Mouse (Mus musculus): Measurements from ENCODE around the gene Il4. TPM values are rescaled to one million over a fixed set of nuclear protein-coding genes. Genes with fewer than 3 reads are reported as not detected.

Il4 gene
- polyA plus RNA-seq (2014; fragmentation: Nextera tagmentation; extraction: Ambion mirVana) = 1.7 and 3.1 TPM in 2 replicates

- Histone ChIP-seq H3K27ac (ENCODE audit: low read depth, low read length) (no peak within 1 kb of the TSS), H3K36me3 (ENCODE audit: control insufficient read depth, insufficient read depth, low read length) (no peaks in the 10 kb centered on the region), H3K4me3 (ENCODE audit: low read depth, low read length) (no peak within 1 kb of the TSS), H3K4me2 (no peak within 1 kb of the TSS), H3K27me3 (ENCODE audit: control insufficient read depth, insufficient read depth, low read length) (no peaks in the 10 kb centered on the region), H3K9ac (ENCODE audit: low read length) (no peak within 1 kb of the TSS), H3K9me3 (ENCODE audit: control insufficient read depth, low read length) (no peaks in the 10 kb centered on the region), H3K4me1 (ENCODE audit: control insufficient read depth, insufficient read depth, low read length) (no peaks in the 10 kb centered on the region)
- ATAC-seq (ENCODE audit: low FRiP score) (no peak), DNase-seq (ENCODE audit: low spot score, missing footprints) (no peak)
- 89% methylated on average over 7 of the region's 7 CpGs for WGBS
Measured at GRCm38 (mm10) chr11:53618619-53619198, at the start of gene Il4. TSS of gene Il4 (minus strand) at chr11:53618669.

- 88% methylated on average over 5 of the region's 5 CpGs for WGBS
- H3K36me3 ChIP-seq (ENCODE audit: control insufficient read depth, insufficient read depth, low read length) = no peaks in the 10 kb centered on the region
Measured at GRCm38 (mm10) chr11:53664091-53664490, 45.6 kb upstream of the Il4 start.

DNA sequence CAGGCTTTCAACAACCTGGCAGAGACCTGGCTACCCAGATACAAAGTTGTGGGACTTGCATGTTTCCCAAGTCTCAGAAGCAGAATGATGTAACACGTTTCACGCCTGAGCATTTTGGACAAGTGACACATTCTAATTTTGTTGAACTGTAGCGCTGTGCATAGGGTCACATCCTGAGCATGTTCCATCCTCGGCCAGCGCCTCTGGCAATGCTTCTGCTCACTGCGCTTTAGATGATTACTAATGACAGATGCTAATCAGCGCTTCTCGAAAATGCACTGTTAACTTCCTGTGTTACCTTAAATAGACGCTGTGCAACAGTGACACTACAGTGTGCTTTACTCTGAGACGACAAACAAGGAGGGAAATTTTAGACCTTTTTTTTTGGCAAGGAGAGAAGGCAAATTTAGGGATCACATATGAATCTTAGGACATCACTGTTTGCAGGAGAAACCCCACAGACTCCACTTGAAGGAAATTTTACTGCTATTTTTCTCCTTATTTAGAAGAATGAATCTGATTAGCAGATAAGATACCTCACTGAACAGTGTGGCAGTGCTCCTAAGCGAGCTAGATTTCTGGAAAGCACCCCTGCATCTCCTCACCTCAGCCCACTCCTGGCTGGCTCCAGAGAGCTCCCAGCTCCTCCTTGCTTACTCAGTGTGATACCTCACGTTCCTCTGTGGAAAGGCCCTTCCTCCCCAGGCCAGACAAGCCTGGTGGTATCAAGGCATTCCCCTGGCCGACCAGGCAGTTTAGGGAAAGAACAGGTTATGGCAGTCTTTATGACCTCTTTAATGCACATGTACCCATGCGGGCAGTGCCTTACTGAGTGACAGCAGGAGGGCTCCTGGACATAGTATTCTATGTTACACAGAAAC, 44.6 kb upstream of the Il4 start:
- WGBS = 89% methylated on average over 14 of the region's 14 CpGs
- H3K27ac ChIP-seq (ENCODE audit: low read depth, low read length) = no peak overlapping the region
- no peaks in the 10 kb centered on the region for H3K4me1 ChIP-seq (ENCODE audit: control insufficient read depth, insufficient read depth, low read length)
- no peak for ATAC-seq (ENCODE audit: low FRiP score)
- no peak overlapping the region for H3K9ac ChIP-seq (ENCODE audit: low read length)
- H3K9me3 ChIP-seq (ENCODE audit: control insufficient read depth, low read length) = no peaks in the 10 kb centered on the region
- H3K4me3 ChIP-seq (ENCODE audit: low read depth, low read length) = no peak overlapping the region
- H3K36me3 ChIP-seq (ENCODE audit: control insufficient read depth, insufficient read depth, low read length) = no peaks in the 10 kb centered on the region
- no peaks in the 10 kb centered on the region for H3K27me3 ChIP-seq (ENCODE audit: control insufficient read depth, insufficient read depth, low read length)
- no peak for DNase-seq (ENCODE audit: low spot score, missing footprints)
- no peak overlapping the region for H3K4me2 ChIP-seq

More at GRCm38 (mm10) chr11:53664091-53664490, 45.6 kb upstream of the Il4 start:
- no peak overlapping the region for H3K27ac ChIP-seq (ENCODE audit: low read depth, low read length)
- H3K4me2 ChIP-seq = no peak overlapping the region
- no peak overlapping the region for H3K9ac ChIP-seq (ENCODE audit: low read length)
- no peaks in the 10 kb centered on the region for H3K4me1 ChIP-seq (ENCODE audit: control insufficient read depth, insufficient read depth, low read length)
- no peak overlapping the region for H3K4me3 ChIP-seq (ENCODE audit: low read depth, low read length)
- no peaks in the 10 kb centered on the region for H3K27me3 ChIP-seq (ENCODE audit: control insufficient read depth, insufficient read depth, low read length)
- ATAC-seq (ENCODE audit: low FRiP score) = no peak
- DNase-seq (ENCODE audit: low spot score, missing footprints) = no peak
- H3K9me3 ChIP-seq (ENCODE audit: control insufficient read depth, low read length) = no peaks in the 10 kb centered on the region

DNA sequence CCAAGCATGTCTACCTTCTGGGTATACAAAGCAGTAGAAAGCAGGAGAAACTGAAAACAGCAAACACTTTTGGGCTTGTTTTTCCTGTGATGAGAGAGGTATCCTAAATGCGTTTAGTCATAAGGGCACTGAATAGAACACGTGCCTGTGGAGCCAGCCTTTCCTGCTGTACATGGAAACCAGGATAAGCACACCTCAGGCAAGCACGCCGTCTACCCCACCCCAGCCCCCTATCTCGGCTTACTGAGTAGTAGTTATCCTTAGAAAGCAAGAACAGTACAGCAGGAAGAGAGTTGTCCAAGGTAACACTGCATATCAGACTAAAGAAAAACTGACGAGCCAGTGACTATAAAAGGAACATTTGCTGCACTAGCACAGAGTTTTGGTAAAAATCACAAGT, 39.4 kb upstream of the Il4 start:
- ATAC-seq (ENCODE audit: low FRiP score) = no peak
- no peak for DNase-seq (ENCODE audit: low spot score, missing footprints)
- Histone ChIP-seq H3K27me3 (ENCODE audit: control insufficient read depth, insufficient read depth, low read length) (no peaks in the 10 kb centered on the region), H3K9ac (ENCODE audit: low read length) (no peak overlapping the region), H3K36me3 (ENCODE audit: control insufficient read depth, insufficient read depth, low read length) (no peaks in the 10 kb centered on the region), H3K4me3 (ENCODE audit: low read depth, low read length) (no peak overlapping the region), H3K4me1 (ENCODE audit: control insufficient read depth, insufficient read depth, low read length) (no peaks in the 10 kb centered on the region), H3K27ac (ENCODE audit: low read depth, low read length) (no peak overlapping the region), H3K9me3 (ENCODE audit: control insufficient read depth, low read length) (no peaks in the 10 kb centered on the region), H3K4me2 (no peak overlapping the region)
- 92% methylated on average over 6 of the region's 6 CpGs for WGBS

DNA sequence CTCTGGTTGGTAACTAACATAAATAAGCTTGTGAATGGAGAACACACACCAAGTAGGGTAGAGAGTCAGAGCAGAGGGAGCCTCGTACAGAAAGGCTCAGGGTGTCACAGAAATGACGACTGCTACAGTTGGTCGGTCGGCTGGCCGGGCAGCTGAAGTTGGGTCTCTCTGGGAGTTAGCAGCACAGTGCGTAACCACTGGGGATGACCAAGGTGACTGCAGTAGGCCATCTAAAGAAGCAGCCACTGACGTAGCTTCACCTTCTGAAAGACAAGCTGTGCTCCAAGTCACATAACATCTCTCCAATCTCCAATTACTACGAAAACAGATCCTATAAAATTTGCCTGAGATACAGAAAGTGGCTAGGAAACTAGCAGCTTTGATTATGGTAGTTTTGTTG, 38.9 kb upstream of the Il4 start:
- no peak for DNase-seq (ENCODE audit: low spot score, missing footprints)
- Histone ChIP-seq H3K4me2 (no peak overlapping the region), H3K27me3 (ENCODE audit: control insufficient read depth, insufficient read depth, low read length) (no peaks in the 10 kb centered on the region), H3K9ac (ENCODE audit: low read length) (no peak overlapping the region), H3K9me3 (ENCODE audit: control insufficient read depth, low read length) (no peaks in the 10 kb centered on the region), H3K4me3 (ENCODE audit: low read depth, low read length) (no peak overlapping the region), H3K27ac (ENCODE audit: low read depth, low read length) (no peak overlapping the region), H3K4me1 (ENCODE audit: control insufficient read depth, insufficient read depth, low read length) (no peaks in the 10 kb centered on the region), H3K36me3 (ENCODE audit: control insufficient read depth, insufficient read depth, low read length) (no peaks in the 10 kb centered on the region)
- no peak for ATAC-seq (ENCODE audit: low FRiP score)
- 87% methylated on average over 8 of the region's 8 CpGs for WGBS

DNA sequence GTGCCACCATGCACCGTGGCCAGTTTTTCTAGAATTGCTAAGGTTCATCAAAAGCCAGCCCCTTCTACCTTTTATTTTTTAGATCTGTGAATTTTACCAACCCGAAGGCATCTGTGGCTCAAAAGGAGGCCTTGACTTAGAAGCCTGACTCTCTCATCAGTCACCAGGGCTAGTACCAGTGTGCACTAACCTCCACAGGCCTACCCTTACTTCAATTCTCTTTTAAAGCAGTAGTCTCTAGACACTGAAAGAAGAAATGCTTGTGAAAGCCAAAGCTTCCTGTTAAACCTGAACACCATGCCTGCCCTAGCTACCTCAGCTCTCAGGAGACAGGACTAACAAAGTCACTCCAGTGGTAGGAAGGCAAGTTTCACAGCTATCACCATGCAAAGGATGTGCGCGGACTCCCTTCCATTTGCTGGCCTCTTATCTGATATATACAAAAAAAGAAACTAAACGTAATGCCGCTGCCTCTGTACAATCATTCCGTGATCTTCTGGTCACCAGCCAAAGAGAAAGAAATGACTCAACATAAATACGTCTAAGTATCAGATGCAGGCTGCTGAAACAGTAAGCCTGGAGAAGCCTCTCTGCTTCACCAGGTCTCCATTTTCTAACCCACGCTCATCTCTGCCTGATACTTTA, 38.2 kb upstream of the Il4 start:
- Histone ChIP-seq H3K36me3 (ENCODE audit: control insufficient read depth, insufficient read depth, low read length) (no peaks in the 10 kb centered on the region), H3K4me1 (ENCODE audit: control insufficient read depth, insufficient read depth, low read length) (no peaks in the 10 kb centered on the region), H3K9me3 (ENCODE audit: control insufficient read depth, low read length) (no peaks in the 10 kb centered on the region), H3K9ac (ENCODE audit: low read length) (no peak overlapping the region), H3K4me3 (ENCODE audit: low read depth, low read length) (no peak overlapping the region), H3K27me3 (ENCODE audit: control insufficient read depth, insufficient read depth, low read length) (no peaks in the 10 kb centered on the region), H3K27ac (ENCODE audit: low read depth, low read length) (no peak overlapping the region), H3K4me2 (no peak overlapping the region)
- WGBS = 94% methylated on average over 9 of the region's 9 CpGs
- no peak for DNase-seq (ENCODE audit: low spot score, missing footprints)
- ATAC-seq (ENCODE audit: low FRiP score) = no peak

GRCm38 (mm10) chr11:53655043-53655442, 36.6 kb upstream of the Il4 start:
- no peak overlapping the region for H3K4me2 ChIP-seq
- H3K36me3 ChIP-seq (ENCODE audit: control insufficient read depth, insufficient read depth, low read length) = no peaks in the 10 kb centered on the region; the same call in 1 of the 2 replicates
- ATAC-seq (ENCODE audit: low FRiP score) (no peak), DNase-seq (ENCODE audit: low spot score, missing footprints) (no peak)
- no peak overlapping the region for H3K27ac ChIP-seq (ENCODE audit: low read depth, low read length)
- no peaks in the 10 kb centered on the region for H3K27me3 ChIP-seq (ENCODE audit: control insufficient read depth, insufficient read depth, low read length)
- 89% methylated on average over 5 of the region's 5 CpGs for WGBS
- no peaks in the 10 kb centered on the region for H3K4me1 ChIP-seq (ENCODE audit: control insufficient read depth, insufficient read depth, low read length)
- H3K4me3 ChIP-seq (ENCODE audit: low read depth, low read length) = no peak overlapping the region
- H3K9me3 ChIP-seq (ENCODE audit: control insufficient read depth, low read length) = no peaks in the 10 kb centered on the region
- H3K9ac ChIP-seq (ENCODE audit: low read length) = no peak overlapping the region

- H3K36me3 ChIP-seq (ENCODE audit: control insufficient read depth, insufficient read depth, low read length) = no peaks in the 10 kb centered on the region; the same call in 1 of the 2 replicates
Measured at GRCm38 (mm10) chr11:53652427-53652826, 34.0 kb upstream of the Il4 start.

GRCm38 (mm10) chr11:53651441-53651840, 33.0 kb upstream of the Il4 start:
- DNase-seq (ENCODE audit: low spot score, missing footprints) (no peak), ATAC-seq (ENCODE audit: low FRiP score) (no peak)
- no peaks in the 10 kb centered on the region; the same call in 1 of the 2 replicates for H3K36me3 ChIP-seq (ENCODE audit: control insufficient read depth, insufficient read depth, low read length)
- no peaks in the 10 kb centered on the region for H3K4me1 ChIP-seq (ENCODE audit: control insufficient read depth, insufficient read depth, low read length)
- H3K9ac ChIP-seq (ENCODE audit: low read length) = no peak overlapping the region
- 89% methylated on average over 4 of the region's 4 CpGs for WGBS
- H3K4me3 ChIP-seq (ENCODE audit: low read depth, low read length) = no peak overlapping the region
- H3K9me3 ChIP-seq (ENCODE audit: control insufficient read depth, low read length) = no peaks in the 10 kb centered on the region
- no peaks in the 10 kb centered on the region for H3K27me3 ChIP-seq (ENCODE audit: control insufficient read depth, insufficient read depth, low read length)
- no peak overlapping the region for H3K27ac ChIP-seq (ENCODE audit: low read depth, low read length)
- no peak overlapping the region for H3K4me2 ChIP-seq

More at GRCm38 (mm10) chr11:53652427-53652826, 34.0 kb upstream of the Il4 start:
- no peaks in the 10 kb centered on the region for H3K27me3 ChIP-seq (ENCODE audit: control insufficient read depth, insufficient read depth, low read length)
- DNase-seq (ENCODE audit: low spot score, missing footprints) (no peak), ATAC-seq (ENCODE audit: low FRiP score) (no peak)
- H3K9ac ChIP-seq (ENCODE audit: low read length) = no peak overlapping the region
- H3K4me3 ChIP-seq (ENCODE audit: low read depth, low read length) = no peak overlapping the region
- WGBS = 96% methylated on average over 2 of the region's 2 CpGs
- no peaks in the 10 kb centered on the region for H3K4me1 ChIP-seq (ENCODE audit: control insufficient read depth, insufficient read depth, low read length)
- H3K4me2 ChIP-seq = no peak overlapping the region
- no peak overlapping the region for H3K27ac ChIP-seq (ENCODE audit: low read depth, low read length)
- H3K9me3 ChIP-seq (ENCODE audit: control insufficient read depth, low read length) = no peaks in the 10 kb centered on the region

Measured in midbrain, embryonic 11.5 days (tissue).